Mouse (Mus musculus) kidney, adult 2 months (tissue): Measurements from ENCODE around the gene Aldh8a1.

Experiments
- CTCF ChIP-seq: fragments of 200-500 bp; conservative IDR thresholded peaks from 2 replicates; pipeline ENCODE4 v1.5.1; 2011; ENCODE audit warnings: low read depth, mild to moderate bottlenecking, control low read depth, low read length, moderate library complexity, mixed read lengths; ENCODE audit not compliant: insufficient read depth, insufficient read length
- POLR2A ChIP-seq: fragments of 200-500 bp; IDR thresholded peaks from one replicate; pipeline ENCODE4 v1.6.1; 2011; ENCODE audit warnings: low read depth, low read length, control low read depth

- TF ChIP-seq CTCF (no peak), POLR2A (no peak)
Observed at GRCm38 (mm10) chr10:21389075-21389474, 12.0 kb downstream of the Aldh8a1 start.
